Mouse (Mus musculus): ENCODE measurements at regions not wholly inside any gene's neighbourhood (a gene's known extent, or its start where the extent isn't known, plus 50 kb on each side); places are given as distances from the start of the nearest gene placed in this dataset.

- H3K4me1 ChIP-seq (ENCODE audit: control insufficient read depth, insufficient read depth, low read length) = no peaks in the 10 kb centered on the region
- TF ChIP-seq POLR2A (IDR thresholded peaks at IDR 0.05; ENCODE audit: control insufficient read depth, low read depth, low read length) (no peak), CTCF (IDR thresholded peaks at IDR 0.05; ENCODE audit: control insufficient read depth, insufficient read depth, insufficient replicate concordance, low read depth, low read length) (no peak)
- H3K36me3 ChIP-seq (ENCODE audit: control insufficient read depth, insufficient read depth, low read length) = no peaks in the 10 kb centered on the region
- no peaks in the 10 kb centered on the region for H3K27me3 ChIP-seq (ENCODE audit: control insufficient read depth, insufficient read depth, low read length)
- no peak overlapping the region for H3K4me3 ChIP-seq (ENCODE audit: control insufficient read depth, low read depth, low read length)
- no peak overlapping the region for H3K27ac ChIP-seq (ENCODE audit: control insufficient read depth, insufficient read depth, low read depth, low read length)
These were observed 106.7 kb upstream of the Slc39a10 start for GRCm38 (mm10) chr1:46999337-46999736.

- Histone ChIP-seq H3K4me1 (ENCODE audit: control insufficient read depth, insufficient read depth, low read length) (no peaks in the 10 kb centered on the region), H3K27ac (ENCODE audit: control insufficient read depth, insufficient read depth, low read depth, low read length) (no peak overlapping the region), H3K27me3 (ENCODE audit: control insufficient read depth, insufficient read depth, low read length) (no peaks in the 10 kb centered on the region), H3K4me3 (ENCODE audit: control insufficient read depth, low read depth, low read length) (no peak overlapping the region), H3K36me3 (ENCODE audit: control insufficient read depth, insufficient read depth, low read length) (no peaks in the 10 kb centered on the region)
- TF ChIP-seq CTCF (IDR thresholded peaks at IDR 0.05; ENCODE audit: control insufficient read depth, insufficient read depth, insufficient replicate concordance, low read depth, low read length) (no peak), POLR2A (IDR thresholded peaks at IDR 0.05; ENCODE audit: control insufficient read depth, low read depth, low read length) (no peak)
These were observed 93.3 kb upstream of the Slc39a10 start for GRCm38 (mm10) chr1:46985978-46986377.

GRCm38 (mm10) chr1:46983093-46983492 lies 90.4 kb upstream of the Slc39a10 start:
- Histone ChIP-seq H3K36me3 (ENCODE audit: control insufficient read depth, insufficient read depth, low read length) (no peaks in the 10 kb centered on the region), H3K27ac (ENCODE audit: control insufficient read depth, insufficient read depth, low read depth, low read length) (no peak overlapping the region), H3K27me3 (ENCODE audit: control insufficient read depth, insufficient read depth, low read length) (no peaks in the 10 kb centered on the region), H3K4me3 (ENCODE audit: control insufficient read depth, low read depth, low read length) (no peak overlapping the region), H3K4me1 (ENCODE audit: control insufficient read depth, insufficient read depth, low read length) (no peaks in the 10 kb centered on the region)
- TF ChIP-seq CTCF (IDR thresholded peaks at IDR 0.05; ENCODE audit: control insufficient read depth, insufficient read depth, insufficient replicate concordance, low read depth, low read length) (no peak), POLR2A (IDR thresholded peaks at IDR 0.05; ENCODE audit: control insufficient read depth, low read depth, low read length) (no peak)

- no peak for TF ChIP-seq CTCF (IDR thresholded peaks at IDR 0.05; ENCODE audit: control insufficient read depth, insufficient read depth, insufficient replicate concordance, low read depth, low read length)
- no peak for TF ChIP-seq POLR2A (IDR thresholded peaks at IDR 0.05; ENCODE audit: control insufficient read depth, low read depth, low read length)
- Histone ChIP-seq H3K4me3 (ENCODE audit: control insufficient read depth, low read depth, low read length) (no peak overlapping the region), H3K36me3 (ENCODE audit: control insufficient read depth, insufficient read depth, low read length) (no peaks in the 10 kb centered on the region), H3K27me3 (ENCODE audit: control insufficient read depth, insufficient read depth, low read length) (no peaks in the 10 kb centered on the region), H3K27ac (ENCODE audit: control insufficient read depth, insufficient read depth, low read depth, low read length) (no peak overlapping the region; the same call in 1 of the 2 replicates), H3K4me1 (ENCODE audit: control insufficient read depth, insufficient read depth, low read length) (no peaks in the 10 kb centered on the region)
These were observed 77.8 kb upstream of the Slc39a10 start for GRCm38 (mm10) chr1:46970470-46970869.

GRCm38 (mm10) chr1:46968361-46968760 lies 75.7 kb upstream of the Slc39a10 start:
- H3K36me3 ChIP-seq (ENCODE audit: control insufficient read depth, insufficient read depth, low read length) = no peaks in the 10 kb centered on the region
- no peak for TF ChIP-seq CTCF (IDR thresholded peaks at IDR 0.05; ENCODE audit: control insufficient read depth, insufficient read depth, insufficient replicate concordance, low read depth, low read length)
- TF ChIP-seq POLR2A (IDR thresholded peaks at IDR 0.05; ENCODE audit: control insufficient read depth, low read depth, low read length) = no peak
- H3K27me3 ChIP-seq (ENCODE audit: control insufficient read depth, insufficient read depth, low read length) = no peaks in the 10 kb centered on the region
- H3K4me1 ChIP-seq (ENCODE audit: control insufficient read depth, insufficient read depth, low read length) = no peaks in the 10 kb centered on the region
- H3K4me3 ChIP-seq (ENCODE audit: control insufficient read depth, low read depth, low read length) = no peak overlapping the region
- H3K27ac ChIP-seq (ENCODE audit: control insufficient read depth, insufficient read depth, low read depth, low read length) = no peak overlapping the region

- peak overlapping the region; percentile 17; the same call in 1 of the 2 replicates for H3K27ac ChIP-seq (ENCODE audit: control insufficient read depth, insufficient read depth, low read depth, low read length)
- no peaks in the 10 kb centered on the region for H3K4me1 ChIP-seq (ENCODE audit: control insufficient read depth, insufficient read depth, low read length)
- TF ChIP-seq POLR2A (IDR thresholded peaks at IDR 0.05; ENCODE audit: control insufficient read depth, low read depth, low read length) (no peak), CTCF (IDR thresholded peaks at IDR 0.05; ENCODE audit: control insufficient read depth, insufficient read depth, insufficient replicate concordance, low read depth, low read length) (no peak)
- no peak overlapping the region for H3K4me3 ChIP-seq (ENCODE audit: control insufficient read depth, low read depth, low read length)
- H3K27me3 ChIP-seq (ENCODE audit: control insufficient read depth, insufficient read depth, low read length) = no peaks in the 10 kb centered on the region
- no peaks in the 10 kb centered on the region for H3K36me3 ChIP-seq (ENCODE audit: control insufficient read depth, insufficient read depth, low read length)
These were observed 74.2 kb upstream of the Slc39a10 start for GRCm38 (mm10) chr1:46966917-46967266.

- no peaks in the 10 kb centered on the region for H3K27me3 ChIP-seq (ENCODE audit: control insufficient read depth, insufficient read depth, low read length)
- H3K36me3 ChIP-seq (ENCODE audit: control insufficient read depth, insufficient read depth, low read length) = no peaks in the 10 kb centered on the region
- H3K4me1 ChIP-seq (ENCODE audit: control insufficient read depth, insufficient read depth, low read length) = no peaks in the 10 kb centered on the region
- TF ChIP-seq POLR2A (IDR thresholded peaks at IDR 0.05; ENCODE audit: control insufficient read depth, low read depth, low read length) (no peak), CTCF (IDR thresholded peaks at IDR 0.05; ENCODE audit: control insufficient read depth, insufficient read depth, insufficient replicate concordance, low read depth, low read length) (no peak)
- peak overlapping the region; percentile 17 for H3K27ac ChIP-seq (ENCODE audit: control insufficient read depth, insufficient read depth, low read depth, low read length)
- H3K4me3 ChIP-seq (ENCODE audit: control insufficient read depth, low read depth, low read length) = no peak overlapping the region
These were observed 73.6 kb upstream of the Slc39a10 start for GRCm38 (mm10) chr1:46965996-46966916.
